Mouse (Mus musculus) embryonic stem cell, embryonic (primary cell): ENCODE results near the gene Plekha7.

Experiments used
- CTCF ChIA-PET, 4 experiments: fragments of 300-600 bp in 2 of 4; fragments of 350-600 bp in 2 of 4; sonication (Branson Sonifier 250); formaldehyde crosslinking; loops; one replicate each; lab custom pipeline; 2022; ENCODE audit warnings: inconsistent platforms in 2 of 4; lab: Charles Lee
- POLR2A ChIA-PET, 4 experiments: fragments of 300-600 bp in 2 of 4; fragments of 350-600 bp in 2 of 4; sonication (Branson Sonifier 250); formaldehyde crosslinking; loops; one replicate each; lab custom pipeline; 2022; ENCODE audit warnings: antibody characterized with exemption in 4 of 4, inconsistent platforms in 1 of 4; lab: Charles Lee

Plekha7 gene

DNA sequence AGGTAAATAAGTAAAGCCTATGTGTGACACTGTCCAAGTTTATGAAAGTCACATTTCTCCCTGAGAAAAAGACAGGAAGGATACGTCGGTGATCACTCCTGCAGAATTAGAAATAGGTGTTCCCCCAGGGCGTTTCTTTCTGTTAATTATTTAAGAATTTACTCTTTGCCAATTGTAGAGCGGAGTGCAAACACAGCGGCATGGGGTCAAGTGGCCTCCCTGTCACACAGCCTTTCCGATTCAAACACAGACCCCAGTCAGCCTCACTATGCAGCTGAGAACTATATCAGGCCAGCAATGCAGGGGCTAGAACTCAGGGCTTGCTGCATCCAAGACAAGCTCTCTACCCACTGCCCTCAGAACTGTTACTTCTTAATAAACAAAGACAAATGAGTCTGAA is 35.1 kb downstream of the Plekha7 start:
- POLR2A ChIA-PET, result interaction anchor here in 2 of 4 experiments (0.7 to 1.6 kb wide), 5 partner anchors 10 to 20 kb away, joined by 4 to 6 read pairs (median 5); no protein-coding TSS in a partner anchor
- CTCF ChIA-PET, result no interaction called here

DNA sequence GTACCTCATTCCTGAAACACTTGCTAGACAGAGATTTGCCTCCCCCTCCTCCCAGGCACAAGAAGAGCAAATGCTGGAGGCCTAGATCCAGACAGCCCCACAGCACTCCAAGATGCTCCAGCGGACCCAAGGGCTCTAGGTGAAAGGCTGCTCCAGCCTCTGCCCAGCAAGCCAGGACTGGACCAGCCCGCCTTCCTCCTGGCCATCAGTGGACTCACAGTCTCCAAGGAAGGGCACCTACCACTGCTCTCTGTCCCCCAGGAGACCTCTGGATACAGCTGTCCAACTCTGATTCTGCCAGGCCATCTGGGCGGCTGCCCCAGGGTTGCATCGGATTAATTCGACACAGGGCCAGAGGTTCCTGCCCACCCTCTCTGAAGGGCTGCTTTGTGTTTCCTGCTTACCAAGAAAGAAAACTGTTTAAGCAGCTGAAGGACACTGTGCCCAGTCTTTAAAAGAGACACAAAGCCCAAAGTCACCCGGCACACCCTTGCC is 38.6 kb downstream of the Plekha7 start:
- CTCF ChIA-PET, result interaction anchor here in 1 of 4 experiments (1.9 kb wide), 1 partner anchor 25 kb away, joined by 5 read pairs; no protein-coding TSS in a partner anchor
- POLR2A ChIA-PET, result interaction anchor here in 3 of 4 experiments (0.5 to 2.9 kb wide), 9 partner anchors 11 to 102 kb away, joined by 3 to 13 read pairs (median 3); partner anchors contain the start of gene Plekha7 (in 1 of the 3)

DNA sequence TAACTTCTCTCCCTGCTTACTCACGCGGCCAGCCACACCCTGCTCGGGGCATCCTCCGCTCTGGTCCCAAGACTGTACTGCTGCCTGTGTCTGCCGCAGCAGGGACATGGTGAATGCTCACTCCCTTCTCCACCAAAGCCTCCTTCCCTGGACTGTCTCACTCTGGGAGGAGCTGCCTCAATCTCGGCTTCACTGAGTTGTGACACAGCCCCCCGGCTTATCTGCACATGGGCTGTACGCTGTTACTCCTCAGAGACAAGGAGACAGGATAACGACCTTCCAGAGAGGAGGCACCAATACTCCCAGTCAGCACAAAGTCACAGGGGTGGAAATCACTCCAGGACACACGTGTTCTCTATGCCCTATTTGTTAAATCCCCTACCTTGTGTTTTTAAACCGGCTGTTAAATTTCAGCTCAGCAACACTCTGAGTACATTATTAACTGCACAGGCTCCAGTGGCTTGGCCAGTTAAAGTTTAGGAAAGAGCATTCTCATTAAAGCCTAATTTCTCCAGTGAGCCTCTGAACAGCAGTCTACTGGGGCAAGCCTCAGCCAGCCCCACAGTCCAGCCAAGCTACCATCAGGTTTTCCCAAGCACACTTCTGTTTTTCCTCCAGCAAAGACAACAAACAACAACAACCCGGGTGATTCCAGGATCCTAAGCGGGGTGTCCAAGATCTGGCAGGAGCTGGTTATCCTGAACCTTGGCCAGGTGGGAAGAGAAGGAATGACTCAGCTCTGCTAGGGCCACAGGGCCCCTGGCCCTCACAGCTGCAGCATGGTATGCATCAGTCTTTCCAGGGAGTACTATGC is 39.9 kb downstream of the Plekha7 start:
- ChIA-PET CTCF (interaction anchor here in 3 of 4 experiments (0.6 to 1.9 kb wide), 4 partner anchors 17 to 77 kb away, joined by 3 to 5 read pairs (median 3); no protein-coding TSS in a partner anchor), POLR2A (interaction anchor here in 3 of 4 experiments (0.7 to 2.9 kb wide), 19 partner anchors 9 to 101 kb away, joined by 3 to 13 read pairs (median 3); partner anchors contain the start of gene Plekha7 (in 2 of the 3))

DNA sequence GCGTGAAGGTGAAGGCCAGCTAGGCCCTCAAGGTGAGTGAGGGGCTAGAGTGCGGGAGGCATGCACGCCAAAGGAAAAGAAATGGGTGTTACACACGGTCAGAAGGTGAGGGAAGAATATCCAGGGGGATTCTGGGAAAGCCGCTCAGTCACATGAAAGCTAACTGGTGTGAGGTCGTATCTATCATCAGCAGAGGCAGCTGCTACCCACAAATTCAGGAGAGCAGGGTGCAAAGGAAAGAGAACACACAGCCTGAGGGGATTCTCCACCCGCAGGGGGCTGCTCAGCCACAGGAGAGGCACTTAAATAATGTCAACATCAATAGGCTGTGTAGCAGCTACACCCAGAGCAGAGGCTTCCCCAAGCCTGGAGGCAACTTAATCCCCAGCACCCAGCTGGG is 44.9 kb downstream of the Plekha7 start:
- ChIA-PET CTCF (interaction anchor here (1.0 to 2.9 kb wide), 18 partner anchors 11 to 346 kb away, joined by 3 to 10 read pairs (median 4); partner anchors contain the start of gene Plekha7 (in 1 of the 4)), POLR2A (interaction anchor here in 3 of 4 experiments (0.5 to 9.7 kb wide), 40 partner anchors 9 to 229 kb away, joined by 3 to 78 read pairs (median 4); partner anchors contain the start of gene Plekha7 (in 3 of the 3))

DNA sequence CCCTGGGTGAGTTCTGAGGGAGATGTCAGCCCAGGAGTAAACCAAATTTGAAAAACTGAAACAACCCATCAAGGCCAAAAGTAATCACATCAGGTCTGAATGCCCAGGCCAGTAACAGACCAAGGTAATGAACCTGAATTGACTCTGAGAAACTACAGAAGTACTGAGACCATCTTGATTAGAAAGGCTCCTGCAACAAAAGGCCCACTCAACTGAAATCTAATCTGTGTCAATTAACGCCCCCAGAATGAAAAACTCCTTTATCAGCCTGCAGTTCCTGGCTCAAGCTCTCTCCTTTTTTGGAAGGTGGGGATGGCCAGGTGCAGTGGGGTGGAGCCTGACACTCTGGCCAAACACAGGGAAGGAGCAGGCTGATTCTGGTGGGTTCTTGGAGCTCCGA is 45.7 kb downstream of the Plekha7 start:
- CTCF ChIA-PET, result interaction anchor here (0.6 to 2.9 kb wide), 21 partner anchors 14 to 347 kb away, joined by 3 to 10 read pairs (median 4); partner anchors contain the start of gene Plekha7 (in 1 of the 4)
- POLR2A ChIA-PET, result interaction anchor here in 3 of 4 experiments (0.6 to 9.7 kb wide), 21 partner anchors 10 to 241 kb away, joined by 3 to 78 read pairs (median 6); partner anchors contain the start of gene Plekha7 (in 3 of the 3)

DNA sequence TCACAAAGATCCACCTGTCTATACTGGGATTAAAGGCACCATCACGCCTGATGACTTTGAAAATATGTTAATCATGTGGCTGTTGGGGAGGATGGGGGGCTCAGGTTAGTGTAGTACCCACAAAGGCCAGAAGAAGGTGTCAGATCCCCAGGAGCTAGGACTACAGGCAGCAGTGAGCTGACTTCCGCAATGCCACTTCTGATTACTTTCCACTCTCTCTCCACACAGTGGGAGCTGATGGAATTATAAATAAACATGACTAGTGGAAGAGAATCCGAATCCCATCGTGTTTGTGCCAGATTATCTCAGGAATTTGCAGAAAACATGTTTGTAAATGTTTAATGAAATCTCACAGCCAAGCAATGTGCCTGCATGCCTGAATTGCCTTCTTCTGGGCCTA is 46.1 kb downstream of the Plekha7 start:
- POLR2A ChIA-PET, result interaction anchor here in 3 of 4 experiments (0.6 to 9.7 kb wide), 13 partner anchors 10 to 241 kb away, joined by 3 to 78 read pairs (median 7); partner anchors contain the start of gene Plekha7 (in 3 of the 3)
- CTCF ChIA-PET, result interaction anchor here (0.5 to 2.9 kb wide), 20 partner anchors 14 to 348 kb away, joined by 3 to 10 read pairs (median 4); partner anchors contain the start of gene Plekha7 (in 1 of the 4)

DNA sequence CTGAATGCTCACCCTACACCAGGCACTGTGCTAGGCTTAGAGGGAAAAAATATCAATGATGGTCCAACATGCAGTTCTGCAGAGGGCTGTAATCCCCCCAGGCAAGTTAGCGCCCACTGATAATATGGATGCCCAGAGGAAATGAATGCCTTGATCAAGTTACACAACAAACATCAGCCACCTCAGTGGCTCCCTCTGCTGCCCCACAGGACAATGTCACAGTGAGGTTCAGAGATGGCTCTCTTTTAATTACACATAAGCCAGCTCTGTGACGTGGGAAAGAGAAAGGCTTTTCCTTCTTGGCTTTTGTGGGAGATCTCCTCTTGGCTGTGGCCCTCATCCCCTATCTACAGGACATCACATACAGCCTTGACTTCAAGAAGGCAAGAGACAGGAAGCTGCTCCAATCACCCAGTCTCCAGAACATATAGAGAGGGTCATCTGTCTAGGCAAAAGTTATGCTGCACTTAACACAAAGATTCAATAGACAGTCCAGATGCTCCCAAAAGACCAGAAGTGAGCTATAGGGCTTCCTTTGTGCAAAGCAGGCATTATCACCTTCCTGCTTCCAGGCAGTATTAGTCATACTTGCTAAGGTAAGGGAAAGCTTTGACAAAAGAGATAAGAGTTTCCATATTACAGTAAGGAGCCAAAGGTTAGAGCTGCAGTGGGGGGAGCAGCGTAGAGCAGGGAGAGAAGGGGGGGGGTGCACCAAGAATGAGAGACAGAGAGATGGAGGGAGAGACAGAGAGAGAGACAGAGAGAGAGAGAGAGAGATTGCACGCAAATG is 47.2 kb downstream of the Plekha7 start:
- CTCF ChIA-PET, result interaction anchor here in 3 of 4 experiments (0.5 to 1.9 kb wide), 13 partner anchors 11 to 63 kb away, joined by 3 to 5 read pairs (median 3); no protein-coding TSS in a partner anchor
- POLR2A ChIA-PET, result interaction anchor here in 3 of 4 experiments (0.6 to 9.7 kb wide), 7 partner anchors 9 to 69 kb away, joined by 3 to 78 read pairs (median 8); partner anchors contain the start of gene Plekha7 (in 3 of the 3)

DNA sequence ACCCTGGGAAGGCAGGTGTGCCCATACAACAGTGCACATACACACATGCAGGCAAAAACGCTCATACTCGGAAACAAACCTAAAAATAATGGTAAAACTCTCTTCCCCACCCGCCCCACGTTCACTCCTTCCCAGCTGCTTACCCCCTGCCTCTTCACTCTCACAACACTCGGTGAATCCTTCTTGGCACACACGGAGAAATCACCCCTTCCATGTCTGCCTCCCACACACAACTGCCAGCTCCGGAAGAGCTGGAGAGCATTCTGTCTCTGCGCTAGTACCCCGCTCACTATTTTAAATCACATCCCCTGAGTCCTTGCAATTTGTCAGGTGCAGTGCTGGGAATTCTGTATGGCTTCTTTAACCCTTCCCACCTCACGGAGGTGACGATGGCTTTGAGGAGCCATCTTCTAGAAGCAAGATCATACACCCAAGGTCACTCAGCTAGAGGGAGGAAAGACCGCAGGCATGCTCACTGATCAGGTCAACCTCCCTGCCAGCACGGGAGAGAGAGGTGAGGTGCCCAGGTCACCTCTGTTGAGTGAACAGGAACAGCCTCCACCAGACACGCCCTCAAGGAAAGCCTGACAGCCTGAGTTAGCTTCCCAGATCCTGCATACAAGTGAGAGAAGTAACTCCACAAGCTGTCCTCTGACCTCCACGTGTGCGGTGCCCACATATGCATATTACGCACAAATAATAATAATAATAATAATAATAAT is 49.6 kb downstream of the Plekha7 start:
- CTCF ChIA-PET, result interaction anchor here in 3 of 4 experiments (0.5 to 1.8 kb wide), 4 partner anchors 13 to 102 kb away, joined by 3 to 4 read pairs (median 4); no protein-coding TSS in a partner anchor
- POLR2A ChIA-PET, result interaction anchor here in 3 of 4 experiments (0.7 to 9.7 kb wide), 9 partner anchors 9 to 50 kb away, joined by 3 to 78 read pairs (median 3); partner anchors contain the start of gene Plekha7 (in 3 of the 3)

DNA sequence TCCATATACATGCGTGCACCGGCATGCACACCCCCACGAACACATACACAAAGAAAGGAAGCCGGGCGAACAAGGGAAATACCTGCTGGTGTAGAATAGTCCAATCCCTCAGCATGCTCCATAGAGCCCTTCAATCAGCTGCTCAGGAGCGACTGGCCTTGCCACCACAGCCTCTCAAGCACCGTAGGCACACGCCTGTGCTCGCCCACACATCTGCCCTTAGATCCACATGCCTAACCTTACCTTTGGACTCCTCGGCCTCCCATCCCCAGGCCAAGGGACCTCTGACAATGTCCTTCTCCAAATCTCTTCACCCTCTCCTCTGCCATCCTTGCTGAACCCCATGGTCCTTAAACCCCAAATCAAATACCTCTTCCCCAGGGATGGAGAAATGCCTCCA is 50.2 kb downstream of the Plekha7 start:
- ChIA-PET POLR2A (interaction anchor here in 3 of 4 experiments (0.7 to 9.7 kb wide), 5 partner anchors 8 to 50 kb away, joined by 3 to 78 read pairs (median 6); partner anchors contain the start of gene Plekha7 (in 2 of the 3)), CTCF (interaction anchor here in 2 of 4 experiments (0.5 to 1.8 kb wide), 3 partner anchors 13 to 101 kb away, joined by 3 to 4 read pairs (median 4); no protein-coding TSS in a partner anchor)

DNA sequence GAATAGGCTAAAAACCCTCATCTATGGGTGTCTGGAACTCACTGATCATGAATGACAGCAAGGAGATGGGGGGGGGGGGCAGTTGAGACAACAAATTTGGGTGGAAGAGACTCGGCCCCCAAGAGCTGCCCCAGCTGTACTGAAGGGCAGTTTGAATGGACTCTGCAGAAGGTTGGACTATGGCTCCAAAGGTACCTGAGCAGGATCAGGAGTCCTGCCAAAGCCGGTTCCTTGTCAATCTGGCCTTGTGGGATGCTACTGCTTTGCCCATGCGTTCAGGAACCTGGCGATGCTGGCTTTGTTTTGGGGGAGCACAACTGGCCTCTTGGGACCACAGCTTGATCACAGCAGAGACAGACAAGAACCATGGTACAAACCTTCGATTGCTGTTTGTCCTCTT is 52.5 kb downstream of the Plekha7 start:
- CTCF ChIA-PET, result interaction anchor here in 1 of 4 experiments (1.1 kb wide), 1 partner anchor 11 kb away, joined by 4 read pairs; no protein-coding TSS in a partner anchor

DNA sequence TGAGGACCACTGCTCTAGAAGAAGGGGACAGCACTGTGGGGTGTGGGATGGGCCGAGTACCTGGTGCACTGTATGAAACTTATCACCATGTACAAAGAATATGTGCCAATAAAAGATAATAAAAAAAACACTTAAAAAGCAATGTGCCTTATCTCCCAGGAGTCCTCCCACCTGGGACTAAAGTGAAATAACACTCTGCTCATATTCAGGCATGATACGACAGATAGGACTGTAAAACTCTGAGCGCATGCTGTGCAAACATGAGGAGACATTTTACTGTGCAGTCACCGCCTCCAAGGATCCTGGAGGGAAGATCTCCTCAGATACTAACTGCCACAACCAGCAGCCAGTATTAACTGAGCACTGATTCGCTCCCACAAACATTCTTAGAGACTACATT is 53.5 kb downstream of the Plekha7 start:
- ChIA-PET POLR2A (interaction anchor here in 1 of 4 experiments (2.0 kb wide), 1 partner anchor 52 kb away, joined by 6 read pairs; no protein-coding TSS in a partner anchor), CTCF (no interaction called here)

More for the DNA sequence above, 52.5 kb downstream of the Plekha7 start:
- POLR2A ChIA-PET, result interaction anchor here in 2 of 4 experiments (1.0 to 2.0 kb wide), 3 partner anchors 39 to 53 kb away, joined by 3 to 6 read pairs (median 3); partner anchors contain the start of gene Plekha7 (in 1 of the 2)

DNA sequence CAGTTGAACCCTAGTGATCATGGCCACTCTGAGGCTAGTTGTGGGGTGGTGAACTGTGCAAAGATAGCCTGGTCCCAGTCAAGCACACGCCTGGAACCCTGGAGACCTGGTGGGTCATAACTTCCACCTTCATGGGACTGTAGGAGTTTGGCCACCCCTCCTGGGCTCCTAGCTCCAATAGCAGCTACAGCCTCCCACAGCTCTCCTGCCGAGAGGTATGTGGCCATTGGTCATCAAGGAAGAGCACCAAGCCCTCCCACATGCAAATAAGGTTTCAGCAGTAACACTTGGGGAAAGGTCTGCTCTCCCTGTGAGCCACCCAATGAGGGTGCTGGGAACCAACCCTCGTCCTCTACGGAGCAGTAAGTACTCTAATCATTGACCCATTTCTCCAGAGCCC is 55.7 kb downstream of the Plekha7 start:
- ChIA-PET POLR2A (interaction anchor here in 3 of 4 experiments (0.6 to 2.8 kb wide), 20 partner anchors 8 to 105 kb away, joined by 3 to 29 read pairs (median 6); partner anchors contain the start of gene Plekha7 (in 2 of the 3)), CTCF (interaction anchor here in 3 of 4 experiments (0.6 to 1.7 kb wide), 5 partner anchors 8 to 134 kb away, joined by 3 to 14 read pairs (median 5); no protein-coding TSS in a partner anchor)

DNA sequence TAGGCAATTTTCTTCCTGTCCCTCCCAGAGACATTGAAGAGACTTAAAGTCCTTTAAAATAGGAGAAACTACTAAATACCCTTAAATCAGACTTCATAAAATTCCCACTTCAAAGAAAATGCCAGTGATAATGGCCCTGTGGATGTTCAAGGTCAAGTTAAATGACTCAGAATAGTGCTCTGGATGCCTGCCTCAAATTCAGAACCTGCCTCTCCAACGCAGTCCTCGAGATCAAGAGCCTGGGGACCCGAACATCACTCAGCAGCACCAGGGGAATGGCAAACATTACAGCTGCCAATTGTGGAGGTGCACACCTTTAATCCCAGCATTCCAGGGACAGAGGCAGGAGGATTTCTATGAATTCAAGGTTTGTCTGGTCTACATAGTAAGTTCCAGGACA is 56.7 kb downstream of the Plekha7 start:
- ChIA-PET CTCF (interaction anchor here in 2 of 4 experiments (0.6 to 0.7 kb wide), 3 partner anchors 17 to 124 kb away, joined by 3 read pairs; no protein-coding TSS in a partner anchor), POLR2A (interaction anchor here in 3 of 4 experiments (0.7 to 2.8 kb wide), 12 partner anchors 10 to 105 kb away, joined by 3 to 15 read pairs (median 4); partner anchors contain the start of gene Plekha7 (in 1 of the 3))

DNA sequence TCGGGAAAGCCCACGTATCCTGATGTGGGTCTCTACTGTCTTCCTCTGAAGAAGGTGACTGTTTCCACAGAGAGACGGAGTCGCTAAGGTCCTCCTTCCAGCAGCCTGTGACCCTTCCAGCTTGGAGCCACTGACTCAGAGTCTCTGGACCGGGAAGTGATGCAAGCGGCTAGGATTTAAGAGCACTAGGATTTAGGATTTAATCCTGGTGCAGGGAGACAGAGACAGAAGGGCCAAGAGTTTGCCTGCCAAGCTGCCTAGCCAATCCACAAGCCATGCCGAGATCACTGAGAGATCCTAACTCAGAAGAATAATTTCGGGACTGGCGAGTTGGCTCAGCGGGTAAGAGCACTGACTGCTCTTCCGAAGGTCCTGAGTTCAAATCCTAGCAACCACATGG is 59.6 kb downstream of the Plekha7 start:
- CTCF ChIA-PET, result interaction anchor here in 1 of 4 experiments (1.2 kb wide), 2 partner anchors 13 to 15 kb away, joined by 3 read pairs; no protein-coding TSS in a partner anchor

DNA sequence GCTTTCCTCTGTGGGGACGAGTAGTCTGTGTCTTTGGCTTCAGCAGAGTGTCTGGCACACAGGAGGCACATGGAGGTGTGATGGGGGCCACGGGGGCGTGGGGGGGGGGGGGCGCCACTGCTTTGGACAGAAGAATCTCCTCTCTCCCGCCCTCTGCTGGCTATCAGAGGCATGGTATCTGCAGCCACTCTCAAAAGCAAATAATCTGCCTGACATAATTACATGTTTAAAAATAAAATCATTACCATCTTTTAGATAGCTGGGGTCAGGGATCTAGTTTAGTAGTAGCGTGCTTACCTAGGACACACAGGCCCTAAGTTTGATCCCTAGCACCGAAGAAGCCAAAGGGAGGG is 60.8 kb downstream of the Plekha7 start:
- CTCF ChIA-PET, result interaction anchor here (0.6 to 1.4 kb wide), 5 partner anchors 14 to 385 kb away, joined by 3 to 12 read pairs (median 4); no protein-coding TSS in a partner anchor

More for the DNA sequence above, 59.6 kb downstream of the Plekha7 start:
- POLR2A ChIA-PET, result interaction anchor here in 1 of 4 experiments (0.7 to 1.3 kb wide), 2 partner anchors 28 to 69 kb away, joined by 3 to 4 read pairs; no protein-coding TSS in a partner anchor

More for the DNA sequence above, 60.8 kb downstream of the Plekha7 start:
- POLR2A ChIA-PET, result interaction anchor here in 3 of 4 experiments (0.6 to 1.3 kb wide), 9 partner anchors 15 to 1508 kb away, joined by 3 to 7 read pairs (median 3); no protein-coding TSS in a partner anchor
